10 mouse cellular contexts compared by ENCODE assay signal in genomic region chr14:54866936-54867335, GRCm38 (mm10). TPM values are rescaled to one million over a fixed set of nuclear protein-coding genes. Genes with fewer than 3 reads are reported as not detected.
DNase-seq lines count a peak whose midpoint lies in the region; ATAC-seq and TF ChIP-seq lines count a peak whose summit lies in the region.
"Had no signal": no experiment of that assay in that cellular context is flagged by ENCODE, and none has a peak within 500 bp of the region (broad histone marks: within the 10 kb centered on the region; RNA-seq: fewer than 3 reads in every experiment).

No protein-coding gene starts in this region.

- peaks cover 15% of the 10 kb centered on the region for H3K4me1 ChIP-seq in hindbrain, embryonic 10.5 days (replicated peaks)
- H3K4me1 ChIP-seq in hindbrain, embryonic 12.5 days = peaks cover 4% of the 10 kb centered on the region
- peaks cover 25% of the 10 kb centered on the region for H3K4me1 ChIP-seq in G1E (ENCODE audit: insufficient read depth, low read depth, low read length)

- no peak overlapping the region for H3K4me2 ChIP-seq in hindbrain, embryonic 12.5 days (replicated peaks)
- H3K4me2 ChIP-seq: forebrain, embryonic 15.5 days had no signal

- peak; percentile 25 for DNase-seq in hindbrain, embryonic 10.5 days (ENCODE audit: low spot score)
- DNase-seq in 416B (ENCODE audit: low read depth) (peak; percentile 40), G1E (ENCODE audit: low spot score) (no peak)
- DNase-seq in lung, postnatal 36 days = peak; percentile 20
- DNase-seq in left cerebral cortex, adult 18-20 months (ENCODE audit: low spot score in 2 of 2) = no peak
- DNase-seq in cerebellum, adult 8-10 months = no peak
- DNase-seq in gastrocnemius, postnatal 10 days = no peak

- H3K36me3 ChIP-seq in hindbrain, embryonic 10.5 days = no peaks in the 10 kb centered on the region
- no peaks in the 10 kb centered on the region for H3K36me3 ChIP-seq in hindbrain, embryonic 12.5 days
- H3K36me3 ChIP-seq in G1E (replicated peaks) = no peaks in the 10 kb centered on the region
- H3K36me3 ChIP-seq: forebrain, embryonic 15.5 days had no signal

- peak; percentile 63; the same call in 1 of the 2 replicates for TF ChIP-seq CTCF in G1E (IDR thresholded peaks at IDR 0.05; ENCODE audit: low read depth, low read length)

- no peak overlapping the region for H3K9ac ChIP-seq in hindbrain, embryonic 12.5 days
- H3K9ac ChIP-seq: forebrain, embryonic 15.5 days had no signal

- no peaks in the 10 kb centered on the region for H3K9me3 ChIP-seq in hindbrain, embryonic 10.5 days
- H3K9me3 ChIP-seq in hindbrain, embryonic 12.5 days (replicated peaks) = no peaks in the 10 kb centered on the region
- no peaks in the 10 kb centered on the region for H3K9me3 ChIP-seq in G1E (replicated peaks)
- H3K9me3 ChIP-seq: forebrain, embryonic 15.5 days had no signal

- ATAC-seq in hindbrain, embryonic 12.5 days (ENCODE audit: low FRiP score) = no peak
- no peak for ATAC-seq in G1E (ENCODE audit: extremely low read depth, insufficient number of reproducible peaks, low FRiP score, poor library complexity, severe bottlenecking)
- ATAC-seq: forebrain, embryonic 15.5 days had no signal

- 55% methylated on average over 5 of the region's 5 CpGs for WGBS in hindbrain, embryonic 10.5 days
- 48% methylated on average over 5 of the region's 5 CpGs for WGBS in hindbrain, embryonic 12.5 days

- H3K27me3 ChIP-seq in hindbrain, embryonic 10.5 days (ENCODE audit: insufficient read depth, poor library complexity, severe bottlenecking) = no peaks in the 10 kb centered on the region
- no peaks in the 10 kb centered on the region for H3K27me3 ChIP-seq in hindbrain, embryonic 12.5 days
- H3K27me3 ChIP-seq in G1E (ENCODE audit: insufficient read depth, low read length) = no peaks in the 10 kb centered on the region
- H3K27me3 ChIP-seq: forebrain, embryonic 15.5 days had no signal

- no peak overlapping the region for H3K4me3 ChIP-seq in hindbrain, embryonic 10.5 days
- H3K4me3 ChIP-seq in hindbrain, embryonic 12.5 days = no peak overlapping the region
- no peak overlapping the region for H3K4me3 ChIP-seq in G1E (ENCODE audit: low read depth, low read length)
- H3K4me3 ChIP-seq: forebrain, embryonic 15.5 days had no signal

- H3K27ac ChIP-seq in hindbrain, embryonic 10.5 days = no peak overlapping the region
- no peak overlapping the region for H3K27ac ChIP-seq in hindbrain, embryonic 12.5 days
- H3K27ac ChIP-seq: forebrain, embryonic 15.5 days had no signal

RNA-seq across cellular contexts. Expression of gene Homez, which starts 3.8 kb away (rescaled TPM):
- polyA plus RNA-seq in hindbrain, embryonic 10.5 days (2016; fragmentation: Nextera tagmentation; extraction: Ambion mirVana) = 19.7 and 22.7 TPM in 2 replicates
- 11.0 and 14.0 TPM in 2 replicates for polyA plus RNA-seq in hindbrain, embryonic 12.5 days (2016; fragmentation: Nextera tagmentation; extraction: Ambion mirVana)
- total RNA-seq in G1E (2014; fragmentation: Nextera tagmentation) (9.2 and 10.0 TPM in 2 replicates), G1E (2017) (8.1 and 8.4 TPM in 2 replicates)
- polyA plus RNA-seq in G1E (2012) = 1.2 and 1.3 TPM in 2 replicates
- 10 to 100 TPM; 20.6 to 21.9 TPM for total RNA-seq in left cerebral cortex, adult 18-20 months (2021)
- total RNA-seq in gastrocnemius, postnatal 10 days (2021) = 1 to 10 TPM; 6.8 to 8.4 TPM

RNA-seq across cellular contexts. Expression of gene Ppp1r3e, which starts 10.4 kb away (rescaled TPM):
- 0.38 and 0.44 TPM in 2 replicates for polyA plus RNA-seq in hindbrain, embryonic 10.5 days (2016; fragmentation: Nextera tagmentation; extraction: Ambion mirVana)
- 0.48 and 1.5 TPM in 2 replicates for polyA plus RNA-seq in hindbrain, embryonic 12.5 days (2016; fragmentation: Nextera tagmentation; extraction: Ambion mirVana)
- total RNA-seq in G1E (2014; fragmentation: Nextera tagmentation) = 3.6 and 8.7 TPM in 2 replicates
- 0.64 and 0.87 TPM in 2 replicates for total RNA-seq in G1E (2017)
- polyA plus RNA-seq in G1E (2012) = 1.2 TPM in 2 replicates
- total RNA-seq in left cerebral cortex, adult 18-20 months (2021) = 10 to 100 TPM; 18.5 to 19.8 TPM
- 1 to 10 TPM; 4.2 to 6.8 TPM for total RNA-seq in gastrocnemius, postnatal 10 days (2021)

RNA-seq across cellular contexts. Expression of gene Bcl2l2, which starts 16.2 kb away (rescaled TPM):
- polyA plus RNA-seq in hindbrain, embryonic 10.5 days (2016; fragmentation: Nextera tagmentation; extraction: Ambion mirVana) = 2.2 and 3.0 TPM in 2 replicates
- polyA plus RNA-seq in hindbrain, embryonic 12.5 days (2016; fragmentation: Nextera tagmentation; extraction: Ambion mirVana) = 3.6 and 3.7 TPM in 2 replicates
- total RNA-seq in G1E (2014; fragmentation: Nextera tagmentation) (9.9 and 10.6 TPM in 2 replicates), G1E (2017) (12.7 and 14.0 TPM in 2 replicates)
- 25.2 and 36.3 TPM in 2 replicates for polyA plus RNA-seq in G1E (2012)
- 100 to 1,000 TPM; 140 to 142 TPM for total RNA-seq in left cerebral cortex, adult 18-20 months (2021)
- 10 to 100 TPM; 28.2 to 29.3 TPM for total RNA-seq in gastrocnemius, postnatal 10 days (2021)

RNA-seq across cellular contexts. Expression of gene Gm20521, which starts 16.3 kb away (rescaled TPM):
- 0.29 TPM in 1 of 2 replicates, not detected in the other for polyA plus RNA-seq in hindbrain, embryonic 10.5 days (2016; fragmentation: Nextera tagmentation; extraction: Ambion mirVana)
- polyA plus RNA-seq in hindbrain, embryonic 12.5 days (2016; fragmentation: Nextera tagmentation; extraction: Ambion mirVana) = 0.32 TPM in 1 of 2 replicates, not detected in the other
- total RNA-seq in G1E (2014; fragmentation: Nextera tagmentation) = 5.5 TPM in 1 of 2 replicates, not detected in the other
- 1.2 and 2.1 TPM in 2 replicates for total RNA-seq in G1E (2017)
- 3.0 and 4.0 TPM in 2 replicates for polyA plus RNA-seq in G1E (2012)
- total RNA-seq in left cerebral cortex, adult 18-20 months (2021) = not detected
- 1 to 10 TPM in 1 of 2 experiments, under 1 TPM in 1; 0.94 to 5.0 TPM for total RNA-seq in gastrocnemius, postnatal 10 days (2021)
- polyA plus RNA-seq: lung, embryonic 16.5 days had no signal

RNA-seq across cellular contexts. Expression of gene Pabpn1, which starts 25.4 kb away (rescaled TPM):
- 160 TPM in 2 replicates for polyA plus RNA-seq in hindbrain, embryonic 10.5 days (2016; fragmentation: Nextera tagmentation; extraction: Ambion mirVana)
- polyA plus RNA-seq in hindbrain, embryonic 12.5 days (2016; fragmentation: Nextera tagmentation; extraction: Ambion mirVana) = 200 and 201 TPM in 2 replicates
- 190 and 193 TPM in 2 replicates for total RNA-seq in G1E (2014; fragmentation: Nextera tagmentation)
- total RNA-seq in G1E (2017) = 118 and 142 TPM in 2 replicates
- 387 and 490 TPM in 2 replicates for polyA plus RNA-seq in G1E (2012)
- 100 to 1,000 TPM; 229 to 230 TPM for total RNA-seq in left cerebral cortex, adult 18-20 months (2021)
- 10 to 100 TPM; 80.2 to 99.9 TPM for total RNA-seq in gastrocnemius, postnatal 10 days (2021)

Comparison
In these comparisons a context has a peak if more than half of its experiments do, and no peak if none do; other contexts are left out.
1. DNase-seq: peak in hindbrain, embryonic 10.5 days (single experiment), 416B (single experiment) and lung, postnatal 36 days (single experiment); none in G1E (single experiment), left cerebral cortex, adult 18-20 months (0 of 2), cerebellum, adult 8-10 months (single experiment) and gastrocnemius, postnatal 10 days (single experiment).
2. RNA of gene Bcl2l2, which starts 16.2 kb away (total RNA-seq): 140 to 142 TPM in left cerebral cortex, adult 18-20 months; 28.2 to 29.3 TPM in gastrocnemius, postnatal 10 days and 9.9 to 14.0 TPM in G1E; every median in the first group is over 4 times any median in the second.